Mouse (Mus musculus): ENCODE data around the gene Bdkrb2. TPM values are rescaled to one million over a fixed set of nuclear protein-coding genes. Genes with fewer than 3 reads are reported as not detected.

The Bdkrb2 gene
- polyA plus RNA-seq, 2 experiments from 2014 or later, result not detected

Other genes with a start within 250 kb of the Bdkrb2 start
- not detected for gene Tunar, start 229.4 kb upstream of the Bdkrb2 start, polyA plus RNA-seq (2017; shearing (Covaris generic))
- gene D430019H16Rik, start 109.4 kb upstream of the Bdkrb2 start, polyA plus RNA-seq (2017; shearing (Covaris generic)), result under 1 TPM; 0.26 to 0.51 TPM
- 1 to 10 TPM; 1.0 to 1.1 TPM for gene Bdkrb1, start 39.9 kb downstream of the Bdkrb2 start, polyA plus RNA-seq (2017; shearing (Covaris generic))
- 10 to 100 TPM; 51.6 to 52.4 TPM for gene Gskip, start 121.6 kb downstream of the Bdkrb2 start, polyA plus RNA-seq (2017; shearing (Covaris generic))
- gene Atg2b, start 122.0 kb downstream of the Bdkrb2 start, polyA plus RNA-seq (2017; shearing (Covaris generic)), result 10 to 100 TPM in 1 of 2 experiments, 1 to 10 TPM in 1; 8.9 to 12.8 TPM
- gene Ak7, start 142.8 kb downstream of the Bdkrb2 start, polyA plus RNA-seq (2017; shearing (Covaris generic)), result under 1 TPM; 0.62 to 0.98 TPM
- 100 to 1,000 TPM; 109 to 124 TPM for gene Papola, start 221.5 kb downstream of the Bdkrb2 start, polyA plus RNA-seq (2017; shearing (Covaris generic))

Data from activated CD4-positive, CD25-positive, alpha-beta regulatory T cell, adult 4 months (primary cell).